Mouse (Mus musculus) liver, embryonic 11.5 days (tissue): Measurements from ENCODE around the gene Nlgn1. TPM values are rescaled to one million over a fixed set of nuclear protein-coding genes. Genes with fewer than 3 reads are reported as not detected.

Experiments used
- ATAC-seq: fragments of 200-750 bp; cut with Nextera tagmentation; replicated peaks from 2 replicates; pipeline ENCODE4 v1.8.0; 2017; ENCODE audit warnings: moderate number of reproducible peaks, mild to moderate bottlenecking, moderate TSS enrichment, moderate library complexity; ENCODE audit not compliant: low FRiP score
- DNase-seq: peaks from one replicate; pipeline ENCODE4 v3.0.0-alpha.2; 2017; ENCODE audit warnings: low spot score
- H3K27ac ChIP-seq: fragments of 300-500 bp; sonication (generic); 2 replicates; pipeline ENCODE4 v1.5.1; 2014; ENCODE audit warnings: mild to moderate bottlenecking, low read depth, low read length, control low read depth
- H3K27me3 ChIP-seq: fragments of 300-500 bp; sonication (generic); replicated peaks from 2 replicates; pipeline ENCODE4 v1.6.1; 2014; ENCODE audit warnings: low read length, mixed read lengths; ENCODE audit not compliant: control insufficient read depth, insufficient read depth
- H3K36me3 ChIP-seq: fragments of 300-500 bp; sonication (generic); 2 replicates; pipeline ENCODE4 v1.6.1; 2014; ENCODE audit warnings: mild to moderate bottlenecking, low read length, moderate library complexity, mixed read lengths; ENCODE audit not compliant: control insufficient read depth, insufficient read depth
- H3K4me1 ChIP-seq: fragments of 300-500 bp; sonication (generic); replicated peaks from 2 replicates; pipeline ENCODE4 v1.6.1; 2014; ENCODE audit warnings: low read length, mixed read lengths; ENCODE audit not compliant: control insufficient read depth, insufficient read depth
- H3K4me2 ChIP-seq: fragments of 300-500 bp; sonication (generic); 2 replicates; pipeline ENCODE4 v1.6.1; 2014; ENCODE audit warnings: mild to moderate bottlenecking, control low read depth, moderate library complexity
- H3K4me3 ChIP-seq: fragments of 300-500 bp; sonication (generic); 2 replicates; pipeline ENCODE4 v1.5.1; 2014; ENCODE audit warnings: low read depth, low read length, control low read depth
- H3K9ac ChIP-seq: fragments of 300-500 bp; sonication (generic); 2 replicates; pipeline ENCODE4 v1.6.1; 2014; ENCODE audit warnings: low read depth, low read length, control low read depth
- H3K9me3 ChIP-seq: fragments of 300-500 bp; sonication (generic); 2 replicates; pipeline ENCODE4 v1.6.1; 2016; ENCODE audit warnings: low read length, inconsistent platforms, mixed read lengths; ENCODE audit not compliant: control insufficient read depth
- WGBS: fragments of 180-500 bp; shearing (Covaris S2); extraction: QIAGEN DNeasy Blood & Tissue Kit; methylation state at CpG from one replicate; pipeline ENCODE4 v1.1.7; 2014; 5-methylcytosine and 5-hydroxymethylcytosine counted together
- polyA plus RNA-seq: library from polyadenylated mRNA; unstranded; fragments of >200 nt; fragmentation: Nextera tagmentation; extraction: Ambion mirVana; gene quantifications from 2 replicates; pipeline ENCODE4 v1.2.1, GENCODE M21; 2014

Gene Nlgn1
- polyA plus RNA-seq, 1 experiment from 2014 or later, result 0.11 TPM

- Histone ChIP-seq H3K4me3 (no peak overlapping the region), H3K9me3 (no peaks in the 10 kb centered on the region), H3K9ac (no peak overlapping the region), H3K4me1 (no peaks in the 10 kb centered on the region), H3K27ac (no peak overlapping the region), H3K36me3 (no peaks in the 10 kb centered on the region), H3K27me3 (no peaks in the 10 kb centered on the region), H3K4me2 (no peak overlapping the region)
- WGBS, result 86% methylated on average over 3 of the region's 3 CpGs
- DNase-seq (no peak), ATAC-seq (no peak)
Observed at GRCm38 (mm10) chr3:26141590-26141989, 190.7 kb downstream of the Nlgn1 start.

- Histone ChIP-seq H3K4me1 (no peaks in the 10 kb centered on the region), H3K9me3 (no peaks in the 10 kb centered on the region), H3K4me3 (no peak overlapping the region), H3K9ac (no peak overlapping the region), H3K4me2 (no peak overlapping the region), H3K36me3 (no peaks in the 10 kb centered on the region), H3K27me3 (no peaks in the 10 kb centered on the region), H3K27ac (no peak overlapping the region)
- WGBS, result 47% methylated on average over 9 of the region's 9 CpGs
- DNase-seq (no peak), ATAC-seq (no peak)
Observed at GRCm38 (mm10) chr3:26134839-26135651, 197.2 kb downstream of the Nlgn1 start.

GRCm38 (mm10) chr3:26130919-26131318 lies 201.3 kb downstream of the Nlgn1 start:
- Histone ChIP-seq H3K36me3 (no peaks in the 10 kb centered on the region), H3K4me1 (no peaks in the 10 kb centered on the region), H3K9me3 (no peaks in the 10 kb centered on the region), H3K27me3 (no peaks in the 10 kb centered on the region), H3K27ac (no peak overlapping the region), H3K9ac (no peak overlapping the region), H3K4me2 (no peak overlapping the region), H3K4me3 (no peak overlapping the region)
- 74% methylated on average over 2 of the region's 2 CpGs for WGBS
- ATAC-seq, result no peak
- no peak for DNase-seq

- WGBS, result 74% methylated on average over 6 of the region's 6 CpGs
- ATAC-seq, result no peak
- no peak overlapping the region for H3K9ac ChIP-seq
Observed at GRCm38 (mm10) chr3:26129455-26129854, 202.8 kb downstream of the Nlgn1 start.

GRCm38 (mm10) chr3:26117071-26117470 lies 215.2 kb downstream of the Nlgn1 start:
- DNase-seq (no peak), ATAC-seq (no peak)
- Histone ChIP-seq H3K4me2 (no peak overlapping the region), H3K4me3 (no peak overlapping the region), H3K27me3 (no peaks in the 10 kb centered on the region), H3K9ac (no peak overlapping the region), H3K27ac (no peak overlapping the region), H3K4me1 (no peaks in the 10 kb centered on the region), H3K9me3 (no peaks in the 10 kb centered on the region), H3K36me3 (no peaks in the 10 kb centered on the region)
- WGBS, result 86% methylated on average over 1 of the region's 1 CpGs

More at GRCm38 (mm10) chr3:26129455-26129854, 202.8 kb downstream of the Nlgn1 start:
- Histone ChIP-seq H3K36me3 (no peaks in the 10 kb centered on the region), H3K27me3 (no peaks in the 10 kb centered on the region), H3K4me1 (no peaks in the 10 kb centered on the region), H3K27ac (no peak overlapping the region), H3K4me3 (no peak overlapping the region), H3K9me3 (no peaks in the 10 kb centered on the region), H3K4me2 (no peak overlapping the region)
- DNase-seq, result no peak

GRCm38 (mm10) chr3:26106361-26106760 lies 225.9 kb downstream of the Nlgn1 start:
- Histone ChIP-seq H3K9ac (no peak overlapping the region), H3K4me1 (no peaks in the 10 kb centered on the region), H3K36me3 (no peaks in the 10 kb centered on the region), H3K4me2 (no peak overlapping the region), H3K9me3 (no peaks in the 10 kb centered on the region), H3K4me3 (no peak overlapping the region), H3K27me3 (no peaks in the 10 kb centered on the region), H3K27ac (no peak overlapping the region)
- ATAC-seq (no peak), DNase-seq (no peak)
- 89% methylated on average over 7 of the region's 7 CpGs for WGBS

- no peaks in the 10 kb centered on the region for H3K9me3 ChIP-seq
- DNase-seq (no peak), ATAC-seq (no peak)
- H3K9ac ChIP-seq, result no peak overlapping the region
- H3K4me2 ChIP-seq, result no peak overlapping the region
- no peak overlapping the region for H3K4me3 ChIP-seq
- H3K36me3 ChIP-seq, result no peaks in the 10 kb centered on the region
- WGBS, result 77% methylated on average over 3 of the region's 3 CpGs
- no peak overlapping the region for H3K27ac ChIP-seq
- no peaks in the 10 kb centered on the region for H3K27me3 ChIP-seq
- no peaks in the 10 kb centered on the region for H3K4me1 ChIP-seq
Observed at GRCm38 (mm10) chr3:26105528-26105927, 226.7 kb downstream of the Nlgn1 start.

GRCm38 (mm10) chr3:26102271-26102670 lies 230.0 kb downstream of the Nlgn1 start:
- H3K4me1 ChIP-seq, result no peaks in the 10 kb centered on the region
- DNase-seq, result no peak
- no peaks in the 10 kb centered on the region for H3K36me3 ChIP-seq
- H3K4me3 ChIP-seq, result no peak overlapping the region
- ATAC-seq, result no peak
- no peak overlapping the region for H3K27ac ChIP-seq
- no peak overlapping the region for H3K9ac ChIP-seq
- no peaks in the 10 kb centered on the region for H3K9me3 ChIP-seq
- H3K27me3 ChIP-seq, result no peaks in the 10 kb centered on the region
- 71% methylated on average over 1 of the region's 1 CpGs for WGBS
- no peak overlapping the region for H3K4me2 ChIP-seq

- Histone ChIP-seq H3K36me3 (no peaks in the 10 kb centered on the region), H3K4me1 (no peaks in the 10 kb centered on the region), H3K9me3 (no peaks in the 10 kb centered on the region), H3K4me2 (no peak overlapping the region), H3K9ac (no peak overlapping the region), H3K4me3 (no peak overlapping the region), H3K27ac (no peak overlapping the region), H3K27me3 (no peaks in the 10 kb centered on the region)
- no peak for DNase-seq
- no peak for ATAC-seq
Observed at GRCm38 (mm10) chr3:26095551-26095950, 236.7 kb downstream of the Nlgn1 start.
